Mouse (Mus musculus) c-Kit-positive CD71-positive TER-119-positive erythroid progenitor cells, embryonic 14.5 days (primary cell): ENCODE data around the gene Efhd1.

Experiments used
- DNase-seq: peaks from one replicate; pipeline ENCODE4 v3.0.0-alpha.2; 2013; ENCODE audit warnings: low spot score

The Efhd1 gene

DNA sequence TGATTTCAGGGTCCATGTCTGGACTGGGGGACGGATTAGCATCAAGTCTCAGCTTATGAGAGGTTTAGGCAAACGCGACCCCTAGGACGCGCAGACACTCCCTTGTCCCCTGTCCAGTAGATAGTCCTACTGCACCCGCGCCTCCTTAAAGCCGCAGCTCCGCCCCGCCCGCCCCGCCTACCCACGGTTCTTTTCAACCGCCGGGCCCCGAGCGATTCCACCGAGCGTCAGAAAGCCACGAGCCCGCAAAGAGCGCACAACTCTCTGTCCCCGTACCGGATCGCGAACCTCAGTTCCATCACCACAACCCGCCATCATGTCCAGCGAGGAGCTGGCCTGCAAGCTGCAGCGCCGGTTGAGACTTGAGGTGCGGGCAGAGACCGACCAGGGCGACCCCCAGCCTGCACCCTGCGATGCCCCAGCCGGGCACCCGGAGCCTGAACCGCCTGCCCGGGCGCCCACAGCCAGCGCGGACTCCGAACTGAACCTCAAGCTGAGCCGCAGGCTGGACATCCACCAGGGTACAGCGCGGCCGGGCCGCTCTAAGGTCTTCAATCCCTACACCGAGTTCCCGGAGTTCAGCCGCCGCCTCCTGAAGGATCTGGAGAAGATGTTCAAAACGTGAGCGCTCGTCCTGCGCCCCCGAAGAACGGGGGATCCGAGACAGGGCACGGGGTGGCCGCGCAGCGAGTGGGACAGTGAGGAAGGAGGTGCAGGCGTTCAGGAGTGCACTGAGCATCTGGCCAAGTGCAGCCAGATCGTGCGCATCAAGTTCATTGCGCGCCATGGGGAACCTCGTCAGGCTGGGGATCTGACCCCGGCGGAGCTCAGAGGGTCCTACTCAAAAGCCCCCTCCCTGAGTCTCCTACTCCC lies at the start of gene Efhd1:
TSS of gene Efhd1 (plus strand) at position 230 of the 873 bp plus-strand sequence.
- DNase-seq: no peak

DNA sequence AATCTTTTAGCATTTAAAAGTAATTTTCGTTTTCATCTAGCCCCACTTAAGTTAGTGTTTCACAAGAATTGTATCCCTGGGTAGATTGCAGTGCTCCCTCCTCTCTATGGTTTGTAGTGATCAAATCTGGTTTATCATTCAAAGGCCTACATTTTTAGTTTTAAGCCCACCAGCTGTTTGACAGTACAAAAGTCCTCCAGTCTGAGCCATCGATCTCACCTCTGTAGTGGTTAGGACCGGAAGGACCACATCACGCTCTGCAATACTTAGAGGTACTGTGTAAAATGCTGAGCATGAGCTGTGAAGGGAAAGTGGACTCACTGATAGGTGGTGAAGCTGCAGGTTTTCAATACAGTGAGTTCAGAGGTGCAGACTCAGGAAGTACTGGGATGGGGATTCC lies 49.4 kb upstream of the Efhd1 start:
- no peak for DNase-seq

DNA sequence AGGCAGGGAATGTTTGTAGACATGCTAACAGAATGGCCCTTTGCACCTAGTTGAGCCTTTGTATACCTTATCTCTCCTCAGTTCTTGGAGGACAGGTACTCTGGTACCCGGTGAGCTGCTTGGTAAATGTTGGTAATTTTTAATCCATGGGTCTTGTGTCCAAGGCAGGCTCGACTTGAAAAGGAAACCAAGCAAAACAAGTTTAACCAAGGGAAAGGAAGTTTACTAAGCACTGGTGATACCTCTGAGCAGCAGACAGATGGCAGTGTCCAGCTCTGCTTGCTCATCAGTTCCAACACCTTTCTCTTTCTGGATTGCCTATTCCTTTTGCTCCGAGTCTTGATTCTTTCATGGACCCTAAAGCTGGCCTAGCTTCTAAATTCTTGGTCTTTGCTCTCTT lies 46.2 kb upstream of the Efhd1 start:
- no peak for DNase-seq

DNA sequence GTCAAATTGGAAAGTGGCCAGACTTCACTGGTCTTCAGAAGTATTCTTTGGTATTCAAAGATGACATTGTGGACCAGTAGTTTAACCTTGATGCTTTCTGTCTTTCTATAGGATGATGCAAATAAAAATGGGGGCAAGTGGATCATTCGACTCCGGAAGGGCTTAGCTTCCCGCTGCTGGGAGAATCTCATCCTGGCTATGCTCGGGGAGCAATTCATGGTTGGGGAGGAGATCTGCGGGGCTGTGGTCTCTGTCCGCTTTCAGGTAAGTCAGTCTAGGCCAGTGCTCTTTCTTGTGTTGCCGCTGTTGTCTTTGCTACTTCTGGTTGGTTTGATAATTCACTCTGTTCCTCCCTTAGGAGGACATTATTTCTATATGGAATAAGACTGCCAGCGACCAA lies 38.4 kb upstream of the Efhd1 start:
- no peak for DNase-seq

DNA sequence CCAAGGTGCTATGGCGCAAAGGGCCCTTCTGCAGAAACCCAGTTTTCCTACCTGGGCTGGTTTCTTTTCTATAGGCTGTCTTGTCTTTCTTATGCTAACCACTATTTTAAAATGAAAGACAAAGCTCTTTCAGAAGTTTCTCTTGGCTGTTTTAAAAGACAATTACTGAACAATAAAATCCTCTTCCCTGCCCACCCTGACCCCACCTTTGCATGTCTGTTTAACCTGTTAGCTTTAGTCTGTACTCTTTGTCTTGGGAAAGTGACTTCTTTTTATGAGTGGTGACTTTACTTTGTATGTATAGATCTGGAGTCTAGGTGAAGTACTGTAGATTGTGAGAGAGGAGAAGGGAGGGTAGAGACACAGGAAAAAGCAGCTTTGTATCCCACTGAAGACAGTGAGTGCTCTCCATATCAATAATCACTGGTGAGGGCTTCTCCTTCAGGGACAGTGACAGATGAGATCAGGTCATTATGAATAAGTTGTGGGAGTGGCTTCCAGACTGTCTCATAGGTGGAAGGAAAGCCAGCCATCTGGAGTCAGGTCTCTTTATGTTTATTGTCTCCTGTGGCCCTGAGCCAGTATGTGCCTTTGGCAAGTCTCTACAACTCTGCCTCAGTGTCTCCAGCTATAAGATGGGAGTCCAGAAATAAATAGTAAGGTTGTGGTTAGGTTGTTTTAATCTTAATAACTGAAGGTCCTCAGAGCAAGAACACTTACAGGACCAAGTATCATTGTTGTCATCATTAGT lies 37.6 kb upstream of the Efhd1 start:
- DNase-seq: no peak

DNA sequence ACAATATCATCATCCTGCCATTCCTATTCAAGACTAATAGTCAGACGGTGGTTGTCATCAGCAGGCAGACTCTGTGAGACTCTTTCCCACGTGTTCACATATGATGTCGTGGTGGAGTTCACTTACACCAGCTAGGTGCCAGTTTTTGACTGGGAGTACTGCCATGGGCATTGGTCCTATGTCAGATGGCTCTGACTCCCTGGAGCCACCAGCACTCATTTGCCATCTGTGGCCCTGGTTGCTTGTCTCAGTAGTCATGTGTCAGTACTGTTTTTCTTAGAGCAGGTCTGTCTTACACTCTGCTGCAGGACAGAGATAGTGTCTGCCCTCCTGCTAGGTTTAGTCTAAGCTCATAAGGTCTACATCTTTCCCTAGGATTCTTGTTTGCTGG lies 37.0 kb upstream of the Efhd1 start:
- no peak for DNase-seq

DNA sequence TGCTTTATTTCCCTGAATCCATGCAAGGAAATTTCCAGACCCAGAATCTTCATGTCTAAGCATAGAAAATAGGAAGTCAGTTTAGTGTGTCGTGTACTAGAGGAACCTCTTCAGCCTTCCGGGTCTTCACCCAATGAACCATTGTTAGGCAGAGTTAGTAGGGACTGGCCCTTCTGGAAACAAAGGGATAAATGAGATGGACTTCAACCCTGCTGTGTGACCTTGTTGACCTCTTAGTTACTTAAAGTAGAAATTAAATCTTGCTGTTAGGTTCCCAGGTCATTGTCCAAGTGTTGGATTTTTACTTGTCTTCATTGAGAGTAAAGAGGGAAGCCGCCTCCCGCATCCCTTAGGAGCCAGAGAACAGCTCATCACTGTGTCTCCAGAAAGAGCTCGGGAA lies 33.6 kb upstream of the Efhd1 start:
- no peak for DNase-seq

DNA sequence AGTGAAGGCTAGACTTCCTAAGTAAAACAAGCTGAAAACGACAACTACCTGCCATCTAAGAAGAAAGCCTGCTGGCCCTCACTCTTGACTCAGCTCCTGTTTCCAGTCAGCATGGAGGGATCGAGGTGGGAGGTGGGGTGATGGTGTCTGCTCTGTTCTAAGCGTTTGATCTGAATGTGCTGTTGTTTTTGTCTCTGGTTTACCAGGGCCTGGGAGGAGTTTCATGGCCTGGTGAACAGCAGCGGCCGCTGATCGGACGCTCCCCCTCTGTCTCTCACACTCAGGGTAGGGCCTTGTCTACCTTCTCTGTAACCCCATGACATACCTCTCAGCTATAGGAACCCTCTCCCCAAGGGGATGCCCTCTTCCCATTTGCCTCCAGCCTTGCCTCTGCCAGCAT lies 32.0 kb upstream of the Efhd1 start:
- no peak for DNase-seq

DNA sequence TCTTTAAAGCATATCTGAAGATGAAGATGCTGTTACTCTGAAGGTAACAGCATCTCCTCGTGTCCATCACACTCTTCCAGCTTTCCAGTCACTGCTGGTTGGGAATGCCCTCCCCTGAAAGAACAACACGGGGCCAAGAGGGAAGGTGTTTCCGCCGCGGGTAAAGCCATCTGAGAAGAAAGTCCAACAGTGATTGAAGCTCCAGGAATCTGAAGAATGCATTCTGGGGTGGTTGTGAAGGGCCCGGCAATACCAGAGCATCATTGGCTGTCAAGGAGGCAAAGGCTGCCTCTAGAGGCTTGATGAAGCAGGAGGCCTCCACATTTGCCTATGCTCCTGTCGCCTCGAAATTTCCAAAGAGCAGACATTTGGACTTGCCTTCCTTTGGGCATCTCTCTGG lies 25.1 kb upstream of the Efhd1 start:
- no peak for DNase-seq

DNA sequence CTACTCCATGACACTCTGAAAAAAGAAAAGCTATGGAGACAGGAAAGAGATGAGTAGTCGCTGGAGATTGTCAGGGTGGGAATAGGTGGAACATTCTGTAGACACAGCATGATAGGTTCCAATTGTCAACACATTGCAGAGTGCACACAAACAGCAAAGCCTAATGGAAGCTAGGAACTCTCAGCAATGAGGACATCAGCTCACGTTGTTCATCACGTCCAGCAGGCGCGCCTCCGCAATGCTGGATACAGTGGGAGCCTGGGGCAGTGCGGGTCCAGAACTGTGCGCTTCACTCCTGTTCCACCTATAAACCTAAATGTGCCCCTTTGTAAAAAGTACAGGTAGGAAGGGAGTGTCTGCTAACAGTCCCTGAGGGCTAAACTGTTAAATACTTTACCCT lies 21.1 kb upstream of the Efhd1 start:
- DNase-seq: no peak

DNA sequence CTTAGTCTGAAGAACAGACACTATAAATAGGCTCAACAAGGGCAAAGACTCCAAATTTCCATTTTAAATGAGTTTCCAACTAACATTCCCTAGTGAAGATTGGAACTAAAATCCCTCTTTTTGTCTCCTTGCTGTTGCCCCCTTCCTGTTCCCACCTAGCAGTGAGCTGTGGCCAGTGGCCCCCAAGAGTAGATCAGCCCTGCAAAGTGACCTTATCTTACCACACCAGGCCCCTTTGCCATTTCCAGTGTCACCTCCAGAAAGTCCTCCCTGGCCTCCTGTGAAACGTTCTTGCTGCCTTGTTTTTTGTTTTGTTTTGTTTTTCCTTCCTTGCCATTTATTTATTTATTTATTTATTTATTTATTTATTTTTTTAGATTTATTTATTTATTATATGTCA lies 18.7 kb upstream of the Efhd1 start:
- no peak for DNase-seq

DNA sequence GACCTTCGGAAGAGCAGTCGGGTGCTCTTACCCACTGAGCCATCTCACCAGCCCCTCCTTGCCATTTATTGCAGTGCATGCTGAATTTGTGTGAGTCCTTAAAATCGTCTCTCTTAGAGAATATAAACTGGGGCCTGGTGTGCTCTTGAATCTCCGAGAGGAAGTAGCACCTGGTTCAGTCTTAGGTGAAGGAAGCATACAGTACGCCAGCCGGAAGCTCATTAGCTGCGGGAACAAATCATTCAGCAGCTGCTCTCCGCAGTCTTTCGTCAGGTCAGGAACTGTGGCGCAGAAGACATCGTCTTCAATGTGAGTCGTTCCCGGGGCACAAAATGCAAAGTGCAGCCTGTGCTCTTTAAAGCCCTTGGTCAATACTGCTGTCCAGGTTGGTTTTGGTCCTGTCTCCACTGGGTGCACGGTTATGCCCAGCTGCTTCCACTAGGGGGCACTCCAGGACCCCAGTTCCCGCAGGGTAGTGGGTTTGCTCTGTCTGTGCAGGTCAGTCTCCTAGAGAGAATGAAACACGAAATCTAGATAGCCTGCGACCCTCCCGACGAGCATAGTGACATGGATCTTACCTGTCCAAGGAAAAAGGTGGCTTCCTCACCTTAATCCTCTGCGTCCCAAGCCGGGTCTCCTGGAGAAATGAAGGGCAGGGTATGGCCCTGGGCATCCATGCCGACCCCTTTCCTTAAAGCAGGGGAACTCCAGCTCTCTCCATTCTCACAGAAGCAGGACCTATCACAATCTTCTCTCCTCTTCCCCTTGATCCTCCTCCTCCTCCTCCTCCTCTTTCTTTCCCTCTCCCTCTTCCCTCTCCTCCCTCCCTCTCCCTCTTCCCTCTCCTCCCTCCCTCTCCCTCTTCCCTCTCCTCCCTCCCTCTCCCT lies 18.0 kb upstream of the Efhd1 start:
- DNase-seq: peak; percentile 42

DNA sequence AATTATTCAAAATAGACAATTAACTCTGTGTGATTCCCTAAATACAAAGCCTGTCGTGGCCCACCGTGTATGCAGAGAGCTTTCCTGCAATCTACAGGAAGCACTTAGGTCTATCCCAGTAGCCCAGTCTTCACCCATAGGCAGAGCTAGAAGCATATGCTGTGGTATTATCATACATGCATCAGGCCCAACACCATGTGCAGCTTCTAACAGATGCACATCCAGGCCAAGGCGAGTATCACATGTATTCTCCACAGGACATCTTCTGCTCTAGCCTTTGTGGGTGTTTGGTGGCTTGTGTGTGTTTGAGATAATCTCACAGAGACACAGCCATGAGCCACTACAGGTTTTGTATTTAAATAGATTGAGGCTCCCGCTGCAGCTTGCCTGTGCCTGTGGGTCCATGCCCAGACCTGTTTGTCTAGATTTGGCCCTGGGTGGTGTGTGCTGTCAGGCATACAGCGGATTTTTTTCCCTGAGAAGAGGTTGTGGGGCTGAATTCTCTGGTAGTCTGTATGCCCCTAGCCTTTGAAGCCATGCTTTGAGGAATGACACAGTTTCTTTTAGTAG lies 12.0 kb upstream of the Efhd1 start:
- no peak for DNase-seq

DNA sequence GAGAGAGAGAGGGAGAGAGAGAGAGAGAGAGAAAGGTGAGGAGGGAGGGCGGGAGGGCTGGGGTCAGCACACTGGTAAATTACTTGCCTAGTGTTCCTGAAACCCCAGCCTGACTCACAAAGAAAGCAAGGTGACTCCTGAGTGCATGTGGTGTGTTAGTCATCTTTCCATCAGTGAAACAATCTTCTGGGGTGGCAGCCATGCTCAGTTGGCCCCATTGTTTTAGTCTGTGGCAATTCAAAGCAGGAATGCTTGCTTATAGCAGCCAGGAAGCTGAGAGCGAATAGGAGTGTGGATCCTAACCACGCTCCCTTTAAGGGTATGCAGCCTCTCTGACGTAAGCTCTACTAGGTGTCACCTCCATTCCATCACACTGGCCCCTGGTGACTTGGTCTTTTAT lies 9.0 kb upstream of the Efhd1 start:
- DNase-seq: no peak

DNA sequence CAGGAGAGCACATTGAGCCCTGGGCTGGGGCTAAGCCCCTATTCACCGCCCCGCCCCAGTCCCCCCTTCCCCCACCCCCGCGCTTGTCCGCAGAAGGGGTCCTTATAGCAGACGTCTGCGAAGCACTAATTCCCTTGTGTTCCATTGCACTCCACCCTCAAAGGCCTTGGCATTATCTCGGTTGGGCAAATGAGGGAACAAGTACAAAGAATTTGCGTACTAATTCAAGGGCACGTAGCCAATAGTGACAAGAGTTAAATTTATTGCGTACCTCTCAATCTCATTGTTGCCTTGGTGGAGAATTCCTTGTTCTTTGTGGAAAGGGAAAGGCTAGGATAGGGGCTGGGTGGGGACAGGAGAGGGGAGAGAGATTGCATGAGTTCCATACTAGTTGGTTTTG lies 6.5 kb upstream of the Efhd1 start:
- no peak for DNase-seq

DNA sequence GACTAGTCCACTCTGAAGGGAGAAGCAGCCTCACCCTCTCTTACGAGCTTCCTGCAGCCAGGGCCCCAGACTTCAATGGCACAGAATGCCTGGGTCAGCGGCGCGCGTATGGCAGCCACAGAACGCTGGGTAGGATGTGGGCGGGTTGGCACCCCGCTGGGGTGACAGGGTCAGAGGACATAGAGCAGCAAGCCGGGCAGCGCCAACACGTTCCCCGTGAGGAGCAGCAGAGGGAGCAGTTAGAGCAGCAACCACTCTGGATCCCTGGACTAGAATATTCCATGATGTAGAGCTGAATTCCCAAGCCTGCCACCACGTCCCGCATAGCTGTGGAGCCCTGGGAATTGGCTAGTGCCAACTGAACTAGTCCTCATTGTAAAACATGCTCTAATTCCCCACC lies 5.7 kb upstream of the Efhd1 start:
- DNase-seq: no peak

DNA sequence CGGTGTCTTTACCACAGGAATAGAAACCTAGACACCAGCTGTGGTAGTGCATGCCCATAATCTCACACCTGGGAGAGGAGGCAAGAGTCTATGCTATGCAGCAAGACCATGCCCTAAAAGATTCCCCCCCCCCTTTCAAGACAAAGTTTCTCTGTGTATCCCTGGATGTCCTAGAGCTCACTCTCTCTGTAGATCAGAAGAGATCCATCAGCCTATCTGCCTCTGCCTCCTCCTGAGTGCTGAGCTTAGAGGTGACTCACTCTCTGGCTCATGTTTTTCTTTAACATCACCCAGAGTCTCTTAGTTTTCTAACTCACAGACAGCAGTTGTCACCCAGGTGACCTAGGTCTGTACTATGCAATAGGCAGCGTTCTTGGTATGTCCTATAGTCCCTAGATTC lies 4.8 kb upstream of the Efhd1 start:
- no peak for DNase-seq

DNA sequence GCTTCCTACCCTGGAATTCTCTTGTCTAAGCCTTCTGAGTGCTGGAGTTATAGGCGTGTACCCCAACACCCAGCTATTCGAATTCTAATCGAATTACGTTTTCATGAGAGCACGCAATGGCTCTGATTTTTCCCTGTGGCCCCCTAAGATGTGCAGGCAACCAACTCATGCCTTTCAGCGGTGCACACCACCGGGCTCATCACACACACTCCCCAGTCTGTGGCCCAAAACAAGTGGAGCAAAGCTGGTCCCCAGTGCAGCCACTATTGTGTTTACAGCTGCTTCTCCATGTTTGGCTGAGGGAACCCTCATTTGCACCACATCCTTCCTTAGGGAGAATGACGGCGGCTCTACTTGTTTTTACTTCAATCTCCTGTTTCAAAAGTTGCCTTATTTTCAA lies 906 bp upstream of the Efhd1 start:
- DNase-seq: no peak

DNA sequence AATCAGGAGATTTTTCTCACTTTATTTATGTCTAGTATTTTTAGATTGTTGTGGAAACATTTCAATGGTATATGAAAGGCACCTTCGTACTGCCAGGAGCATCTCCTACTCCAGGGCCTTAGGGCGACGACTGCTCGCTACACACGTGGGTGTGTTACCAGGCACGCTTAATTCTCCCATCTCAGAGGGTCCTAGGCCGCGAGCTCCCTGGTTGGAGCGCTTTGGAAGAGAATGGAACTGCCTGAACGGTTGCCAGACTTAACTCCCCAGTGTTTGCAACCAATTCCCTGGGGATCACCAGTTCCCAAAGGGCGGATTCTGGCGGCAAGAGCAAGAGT lies 398 bp upstream of the Efhd1 start:
- no peak for DNase-seq

DNA sequence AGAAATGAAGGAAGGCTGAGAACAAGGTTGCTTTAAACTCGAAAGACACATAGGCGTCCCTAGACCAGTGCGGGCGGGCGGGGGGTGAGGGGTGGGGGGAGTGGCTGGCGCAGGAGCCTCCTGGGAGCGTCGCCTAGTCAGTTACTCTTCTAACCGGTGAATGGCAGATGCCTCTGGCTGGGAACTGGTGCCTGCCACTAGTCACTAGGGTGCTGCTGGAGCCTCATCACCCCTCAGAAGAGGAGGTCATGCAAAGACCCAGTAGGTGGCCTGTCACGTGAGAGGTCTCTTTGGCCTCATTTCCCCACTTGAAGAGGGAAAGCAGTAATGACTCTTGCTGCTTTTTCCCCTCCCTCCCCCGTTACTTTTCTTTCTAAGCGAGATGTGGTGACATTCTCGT lies 1.0 kb downstream of the Efhd1 start:
- DNase-seq: no peak

DNA sequence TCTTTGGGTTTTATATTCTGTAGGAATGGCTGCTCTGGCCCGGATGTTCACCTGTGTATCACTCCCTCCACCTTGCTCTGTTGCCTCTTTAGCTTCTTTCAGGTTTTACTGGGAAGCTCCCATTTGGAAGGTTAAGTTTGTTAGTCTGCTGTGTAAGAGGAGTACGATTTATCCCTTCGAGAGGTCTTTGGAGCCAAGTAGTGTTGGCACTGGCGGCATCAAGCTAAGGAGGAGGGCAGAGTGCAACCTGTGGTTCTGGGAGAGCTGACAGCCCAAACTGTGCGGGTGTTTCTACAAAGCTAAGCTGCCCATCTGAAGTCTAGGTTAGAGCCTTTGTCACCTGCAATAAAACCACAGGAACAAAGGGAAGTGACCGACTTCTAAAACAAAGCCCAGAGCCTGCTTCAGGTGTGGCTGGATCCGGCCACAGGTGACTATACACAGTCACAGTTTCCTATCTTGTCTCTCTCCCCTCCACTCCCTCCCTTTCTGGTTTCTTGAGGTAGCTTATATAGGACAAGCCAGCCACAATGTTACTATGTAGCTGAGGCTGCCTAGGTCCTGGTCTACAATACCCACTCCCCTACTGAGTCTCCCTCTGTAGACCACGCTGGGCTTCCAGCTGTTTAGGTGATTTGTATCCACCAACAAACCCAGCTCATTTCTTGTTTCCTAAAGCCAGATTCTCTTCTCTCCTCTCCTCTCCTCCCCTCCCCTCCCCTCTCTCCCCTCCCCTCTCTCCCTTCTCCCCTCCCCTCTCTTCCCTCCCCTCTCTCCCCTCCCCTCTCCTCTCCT lies 2.3 kb downstream of the Efhd1 start:
- no peak for DNase-seq

DNA sequence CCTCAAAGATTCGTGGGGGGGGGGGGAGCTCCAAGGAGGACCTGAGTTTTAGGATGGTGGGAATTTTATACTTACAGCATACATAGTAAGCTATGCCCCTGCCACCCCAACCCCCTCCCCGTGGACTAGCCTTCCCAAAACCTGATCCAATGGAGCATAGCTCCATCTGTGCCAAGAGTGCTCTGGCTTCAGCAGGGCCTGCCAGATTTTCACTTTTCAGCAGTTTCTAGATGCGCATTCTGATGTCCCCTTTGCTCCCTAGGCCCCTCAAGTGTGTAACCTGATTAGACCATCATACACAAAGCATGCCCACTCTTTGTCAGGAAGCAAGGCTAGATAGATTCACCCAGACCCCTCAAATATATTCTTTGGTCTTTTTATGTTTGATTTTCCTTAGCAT lies 6.0 kb downstream of the Efhd1 start:
- DNase-seq: no peak
